Mouse (Mus musculus) G1E (cell line): Measurements from ENCODE around the gene 1700015F17Rik.

Source experiments
- CTCF ChIP-seq: IDR thresholded peaks from 2 replicates; pipeline ENCODE4 v1.5.1; 2012; ENCODE audit warnings: low read depth, low read length, inconsistent platforms, mixed read lengths
- GATA1 ChIP-seq: IDR thresholded peaks from 2 replicates; pipeline ENCODE4 v1.6.1; 2012; ENCODE audit warnings: borderline replicate concordance, low read length, inconsistent platforms, mixed read lengths
- GATA2 ChIP-seq: IDR thresholded peaks from 2 replicates; pipeline ENCODE4 v1.6.1; 2012; ENCODE audit warnings: low read depth, low read length, inconsistent platforms, borderline replicate concordance
- POLR2AphosphoS5 ChIP-seq: IDR thresholded peaks from 2 replicates; pipeline ENCODE4 v1.6.1; 2012; ENCODE audit warnings: low read depth, low read length, inconsistent platforms; ENCODE audit not compliant: insufficient replicate concordance

DNA sequence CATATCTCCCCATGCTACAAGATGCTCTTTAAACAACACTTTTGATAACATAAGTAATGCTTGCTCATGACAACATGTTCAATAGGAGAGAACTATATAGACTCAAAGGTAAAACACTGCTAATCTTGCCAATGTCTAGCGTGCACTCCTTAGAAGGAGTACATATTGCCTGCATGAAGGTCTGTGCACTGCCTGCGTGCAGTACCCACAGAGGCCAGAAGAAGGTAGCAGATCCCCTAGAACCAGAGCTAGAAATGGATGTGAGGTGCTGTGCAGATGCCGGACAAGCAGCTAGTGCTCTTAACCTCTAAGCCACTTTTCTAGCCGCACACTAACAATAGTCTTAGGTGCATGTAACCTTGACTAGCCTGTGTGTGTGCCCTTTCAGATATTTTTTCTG is 13.2 kb upstream of the 1700015F17Rik start:
- no peak for TF ChIP-seq CTCF
- TF ChIP-seq GATA1, result no peak
- no peak for TF ChIP-seq GATA2
- no peak for TF ChIP-seq POLR2AphosphoS5
